Mouse (Mus musculus) kidney, embryonic 16.5 days (tissue): ENCODE measurements at regions not wholly inside any gene's neighbourhood (a gene's known extent, or its start where the extent isn't known, plus 50 kb on each side); places are given as distances from the start of the nearest gene placed in this dataset.
A peak's percentile ranks its signal among the peaks of the same experiment; 100 is the strongest.

Experiments used
- ATAC-seq: fragments of 200-750 bp; cut with Nextera tagmentation; 2 replicates; pipeline ENCODE4 v1.8.0; 2017; ENCODE audit warnings: moderate TSS enrichment; ENCODE audit not compliant: low FRiP score, low TSS enrichment
- H3K27ac ChIP-seq: fragments of 300-500 bp; sonication (generic); 2 replicates; pipeline ENCODE4 v1.5.1; 2014; ENCODE audit warnings: low read length
- H3K27me3 ChIP-seq: fragments of 300-500 bp; sonication (generic); 2 replicates; pipeline ENCODE4 v1.6.1; 2014; ENCODE audit warnings: low read length, control low read depth, mixed read lengths; ENCODE audit not compliant: insufficient read depth
- H3K36me3 ChIP-seq: fragments of 300-500 bp; sonication (generic); 2 replicates; pipeline ENCODE4 v1.6.1; 2014; ENCODE audit warnings: low read length, control low read depth, mixed read lengths; ENCODE audit not compliant: insufficient read depth
- H3K4me1 ChIP-seq: fragments of 300-500 bp; sonication (generic); 2 replicates; pipeline ENCODE4 v1.6.1; 2014; ENCODE audit warnings: low read length, control low read depth, mixed read lengths; ENCODE audit not compliant: insufficient read depth
- H3K4me2 ChIP-seq: fragments of 300-500 bp; sonication (generic); replicated peaks from 2 replicates; pipeline ENCODE4 v1.6.1; 2014; ENCODE audit warnings: low read depth, low read length
- H3K4me3 ChIP-seq: fragments of 300-500 bp; sonication (generic); 2 replicates; pipeline ENCODE4 v1.5.1; 2014; ENCODE audit warnings: mild to moderate bottlenecking, low read length
- H3K9ac ChIP-seq: fragments of 300-500 bp; sonication (generic); replicated peaks from 2 replicates; pipeline ENCODE4 v1.6.1; 2014; ENCODE audit warnings: low read length
- H3K9me3 ChIP-seq: fragments of 300-500 bp; sonication (generic); 2 replicates; pipeline ENCODE4 v1.6.1; 2016; ENCODE audit warnings: low read length, control low read depth
- WGBS: fragments of 180-500 bp; shearing (Covaris S2); extraction: QIAGEN DNeasy Blood & Tissue Kit; methylation state at CpG from one replicate; pipeline ENCODE4 v1.1.7; 2014; 5-methylcytosine and 5-hydroxymethylcytosine counted together

DNA sequence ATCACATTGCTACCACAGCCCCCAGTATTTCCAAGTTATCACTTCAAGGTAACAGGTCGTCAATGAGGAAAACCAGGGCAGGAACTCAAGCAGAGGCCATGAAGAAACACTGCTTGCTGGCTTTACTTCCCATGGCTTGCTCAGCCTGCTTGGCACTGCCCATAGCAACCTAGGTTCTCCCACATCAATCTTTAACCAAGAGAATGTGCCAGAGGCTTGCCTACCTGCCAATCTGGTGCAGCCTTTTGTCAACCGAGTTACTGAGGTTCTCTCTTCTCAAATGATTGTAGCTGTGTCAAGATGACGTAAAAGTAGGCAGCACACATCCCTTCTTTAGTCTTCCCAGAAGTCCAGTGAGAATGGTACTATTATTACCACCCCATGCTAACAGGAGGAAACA is 95.9 kb upstream of the Sall1 start:
- Histone ChIP-seq H3K9ac (no peak overlapping the region), H3K27me3 (no peaks in the 10 kb centered on the region), H3K9me3 (no peaks in the 10 kb centered on the region), H3K4me3 (no peak overlapping the region), H3K27ac (no peak overlapping the region), H3K36me3 (no peaks in the 10 kb centered on the region), H3K4me1 (0 out of 2 replicates have a peak, but pooled peaks cover 10% of the 10 kb centered on the region), H3K4me2 (no peak overlapping the region)
- no peak for ATAC-seq
- 66% methylated on average over 3 of the region's 3 CpGs for WGBS

DNA sequence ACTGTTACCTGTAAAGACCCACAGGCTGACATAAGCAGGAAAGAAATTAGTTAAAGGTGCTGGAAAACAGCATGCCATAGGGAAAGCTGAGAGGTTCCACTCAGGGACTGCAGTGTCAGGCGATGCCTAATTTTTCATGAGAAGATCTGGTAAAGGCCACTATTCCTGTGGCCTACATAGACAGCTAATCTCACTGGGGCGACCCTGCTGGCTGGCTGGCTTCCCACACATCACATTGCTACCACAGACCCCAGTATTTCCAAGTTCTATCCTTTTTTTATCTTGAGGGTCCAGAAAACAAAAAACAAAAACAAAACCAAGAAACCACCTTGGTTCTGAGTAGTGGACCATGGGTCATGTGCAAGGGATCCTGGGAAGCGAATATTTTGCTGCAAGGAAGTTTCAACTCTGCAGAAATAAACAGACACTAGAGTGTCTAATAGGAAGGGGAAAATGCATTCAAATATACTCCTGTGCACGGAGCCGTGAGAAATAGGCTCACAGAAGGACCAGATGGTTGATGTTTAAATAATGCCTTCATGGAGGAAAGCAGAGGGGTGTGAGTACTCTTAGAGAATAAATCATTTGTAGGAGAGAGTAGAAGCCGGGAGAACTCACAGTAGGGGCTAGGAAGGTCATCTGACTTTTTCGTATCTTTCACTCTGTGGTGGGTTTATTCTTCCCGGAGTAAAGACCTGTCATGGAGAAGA is 94.6 kb upstream of the Sall1 start:
- ATAC-seq, result 0 out of 2 replicates have a peak, but pooled peaks have one; percentile 22
- no peak overlapping the region for H3K4me3 ChIP-seq
- H3K9me3 ChIP-seq, result no peaks in the 10 kb centered on the region
- WGBS, result 54% methylated on average over 8 of the region's 8 CpGs
- H3K27me3 ChIP-seq, result no peaks in the 10 kb centered on the region
- no peak overlapping the region for H3K4me2 ChIP-seq
- peaks cover 13% of the 10 kb centered on the region; the same call in 1 of the 2 replicates for H3K4me1 ChIP-seq
- H3K27ac ChIP-seq, result no peak overlapping the region
- H3K36me3 ChIP-seq, result no peaks in the 10 kb centered on the region
- H3K9ac ChIP-seq, result no peak overlapping the region

- no peak for ATAC-seq
- Histone ChIP-seq H3K4me3 (no peak overlapping the region), H3K4me2 (no peak overlapping the region), H3K9ac (no peak overlapping the region), H3K27ac (no peak overlapping the region), H3K4me1 (peaks cover 8% of the 10 kb centered on the region; the same call in 1 of the 2 replicates), H3K9me3 (no peaks in the 10 kb centered on the region), H3K36me3 (no peaks in the 10 kb centered on the region), H3K27me3 (no peaks in the 10 kb centered on the region)
- 82% methylated on average over 19 of the region's 19 CpGs for WGBS
Measured at GRCm38 (mm10) chr8:89134581-89135484, 90.9 kb upstream of the Sall1 start.

DNA sequence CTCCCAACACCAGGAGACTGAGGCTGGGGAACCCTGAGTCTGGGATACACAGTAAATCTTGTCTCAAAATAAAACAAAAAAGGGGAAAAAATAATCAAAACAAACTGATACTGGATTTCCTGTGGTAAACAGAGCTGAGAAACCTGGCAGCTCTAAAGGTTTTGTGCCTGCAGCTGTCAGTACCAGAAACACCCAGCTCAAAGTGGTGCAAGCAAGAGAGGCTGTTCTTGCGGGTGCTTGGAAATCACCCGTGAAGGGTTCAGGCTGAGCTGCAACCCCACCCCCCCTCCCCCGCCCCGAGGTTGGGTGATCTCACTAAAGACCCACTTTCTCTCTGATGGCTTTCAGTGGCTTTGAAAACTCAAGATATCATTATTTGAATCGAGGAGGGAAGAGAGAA is 90.1 kb upstream of the Sall1 start:
- ATAC-seq, result no peak
- no peak overlapping the region for H3K4me2 ChIP-seq
- no peaks in the 10 kb centered on the region for H3K9me3 ChIP-seq
- no peak overlapping the region for H3K9ac ChIP-seq
- H3K36me3 ChIP-seq, result no peaks in the 10 kb centered on the region
- no peaks in the 10 kb centered on the region for H3K27me3 ChIP-seq
- H3K4me1 ChIP-seq, result peaks cover 8% of the 10 kb centered on the region; the same call in 1 of the 2 replicates
- WGBS, result 34% methylated on average over 5 of the region's 5 CpGs
- H3K27ac ChIP-seq, result no peak overlapping the region
- H3K4me3 ChIP-seq, result no peak overlapping the region

DNA sequence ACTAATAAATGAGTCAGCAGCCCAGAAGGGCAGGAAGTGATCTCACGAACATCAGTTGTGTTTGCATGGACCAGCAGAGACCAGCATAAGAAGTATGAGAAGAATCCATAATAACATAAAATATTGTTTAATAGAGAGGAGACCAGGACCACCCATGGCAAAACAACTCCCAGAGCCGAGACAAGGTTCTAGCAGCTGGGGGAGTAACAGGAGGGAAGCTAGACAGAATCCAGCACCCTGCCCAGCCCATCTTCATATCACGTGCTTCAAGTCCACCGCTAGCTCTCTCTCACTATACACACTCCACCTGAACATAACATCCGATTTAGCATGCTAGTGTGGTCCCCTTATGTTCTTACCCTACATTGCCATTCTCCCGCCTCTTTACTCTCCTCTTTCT is 77.1 kb upstream of the Sall1 start:
- Histone ChIP-seq H3K27me3 (no peaks in the 10 kb centered on the region), H3K27ac (no peak overlapping the region), H3K9me3 (no peaks in the 10 kb centered on the region), H3K4me2 (no peak overlapping the region), H3K9ac (no peak overlapping the region), H3K4me3 (no peak overlapping the region), H3K4me1 (no peaks in the 10 kb centered on the region), H3K36me3 (no peaks in the 10 kb centered on the region)
- no peak for ATAC-seq
- WGBS, result 79% methylated on average over 6 of the region's 6 CpGs

- Histone ChIP-seq H3K9me3 (no peaks in the 10 kb centered on the region), H3K4me1 (peaks cover 14% of the 10 kb centered on the region), H3K36me3 (no peaks in the 10 kb centered on the region), H3K9ac (no peak overlapping the region), H3K27me3 (no peaks in the 10 kb centered on the region), H3K4me2 (peak overlapping the region; percentile 32), H3K4me3 (no peak overlapping the region), H3K27ac (peak overlapping the region; percentile 28; the same call in 1 of the 2 replicates)
- peak; percentile 78 for ATAC-seq
- WGBS, result 20% methylated on average over 15 of the region's 15 CpGs
Measured at GRCm38 (mm10) chr8:89107895-89108660, 64.1 kb upstream of the Sall1 start.

- no peak overlapping the region for H3K4me3 ChIP-seq
- no peak overlapping the region for H3K4me2 ChIP-seq
- 74% methylated on average over 4 of the region's 4 CpGs for WGBS
- H3K4me1 ChIP-seq, result peaks cover 10% of the 10 kb centered on the region
- no peak overlapping the region for H3K27ac ChIP-seq
- ATAC-seq, result 0 out of 2 replicates have a peak, but pooled peaks have one; percentile 46
- no peaks in the 10 kb centered on the region for H3K27me3 ChIP-seq
- no peak overlapping the region for H3K9ac ChIP-seq
- no peaks in the 10 kb centered on the region for H3K9me3 ChIP-seq
- H3K36me3 ChIP-seq, result no peaks in the 10 kb centered on the region
Measured at GRCm38 (mm10) chr8:89106346-89106745, 62.4 kb upstream of the Sall1 start.

DNA sequence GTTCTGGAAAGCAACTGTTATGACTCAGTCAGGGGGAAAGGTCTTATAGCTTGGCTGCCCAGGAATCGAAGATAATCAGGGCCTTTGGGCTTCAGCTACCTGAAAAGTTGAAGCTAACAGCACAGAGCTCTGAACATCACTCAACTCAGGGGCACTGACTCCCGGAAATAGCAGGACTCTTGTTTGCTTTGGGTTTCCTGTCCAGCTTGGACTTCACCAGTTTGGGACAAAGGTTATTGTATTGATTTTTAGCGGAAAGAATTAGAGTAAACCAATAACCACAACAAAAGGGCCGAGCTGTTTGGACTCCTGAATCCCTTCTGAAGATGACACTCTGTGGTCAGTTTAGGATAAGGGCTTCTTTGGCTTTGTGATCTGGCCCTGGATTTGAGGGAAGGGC is 53.4 kb upstream of the Sall1 start:
- peaks cover 5% of the 10 kb centered on the region; the same call in 1 of the 2 replicates for H3K9me3 ChIP-seq

More for the DNA sequence above, 53.4 kb upstream of the Sall1 start:
- H3K4me3 ChIP-seq, result no peak overlapping the region
- no peaks in the 10 kb centered on the region for H3K27me3 ChIP-seq
- H3K27ac ChIP-seq, result no peak overlapping the region
- H3K4me2 ChIP-seq, result no peak overlapping the region
- H3K36me3 ChIP-seq, result no peaks in the 10 kb centered on the region
- 83% methylated on average over 4 of the region's 4 CpGs for WGBS
- H3K4me1 ChIP-seq, result no peaks in the 10 kb centered on the region
- ATAC-seq, result no peak
- no peak overlapping the region for H3K9ac ChIP-seq
